Mouse (Mus musculus): Measurements from ENCODE around the gene Galc. TPM values are rescaled to one million over a fixed set of nuclear protein-coding genes. Genes with fewer than 3 reads are reported as not detected.
"Not testable (repeated sequence)": the region's sequence is repeated elsewhere in the genome, so short reads cannot be mapped to it uniquely, and the experiment has no call there.

The Galc gene
- polyA plus RNA-seq, 1 experiment from 2014 or later, result 7.5 TPM

- Histone ChIP-seq H3K9me3 (ENCODE audit: control insufficient read depth, low read length) (no peaks in the 10 kb centered on the region), H3K4me1 (ENCODE audit: control insufficient read depth, insufficient read depth, low read length) (no peaks in the 10 kb centered on the region), H3K36me3 (ENCODE audit: control insufficient read depth, insufficient read depth, low read length) (0 out of 2 replicates have a peak, but pooled peaks cover 3% of the 10 kb centered on the region), H3K27ac (replicated peaks; ENCODE audit: low read depth, low read length) (no peak overlapping the region), H3K27me3 (replicated peaks; ENCODE audit: control insufficient read depth, insufficient read depth, low read length) (no peaks in the 10 kb centered on the region), H3K9ac (ENCODE audit: low read depth, low read length) (no peak overlapping the region), H3K4me2 (ENCODE audit: low read depth, low read length) (no peak overlapping the region), H3K4me3 (ENCODE audit: low read depth, low read length) (no peak overlapping the region)
- ATAC-seq (ENCODE audit: low read depth) (no peak), DNase-seq (ENCODE audit: low spot score) (no peak)
- 66% methylated on average over 4 of the region's 4 CpGs for WGBS
Observed at GRCm38 (mm10) chr12:98246835-98247234, 12.4 kb downstream of the Galc start.

- Histone ChIP-seq H3K4me2 (ENCODE audit: low read depth, low read length) (no peak overlapping the region), H3K27ac (replicated peaks; ENCODE audit: low read depth, low read length) (no peak overlapping the region), H3K4me1 (ENCODE audit: control insufficient read depth, insufficient read depth, low read length) (no peaks in the 10 kb centered on the region), H3K4me3 (ENCODE audit: low read depth, low read length) (no peak overlapping the region), H3K9me3 (ENCODE audit: control insufficient read depth, low read length) (no peaks in the 10 kb centered on the region), H3K27me3 (replicated peaks; ENCODE audit: control insufficient read depth, insufficient read depth, low read length) (no peaks in the 10 kb centered on the region), H3K36me3 (ENCODE audit: control insufficient read depth, insufficient read depth, low read length) (0 out of 2 replicates have a peak, but pooled peaks cover 3% of the 10 kb centered on the region), H3K9ac (ENCODE audit: low read depth, low read length) (no peak overlapping the region)
- DNase-seq (ENCODE audit: low spot score), result no peak
- WGBS, result 89% methylated on average over 5 of the region's 5 CpGs
- no peak for ATAC-seq (ENCODE audit: low read depth)
Observed at GRCm38 (mm10) chr12:98244865-98245264, 14.4 kb downstream of the Galc start.

- no peak overlapping the region for H3K4me3 ChIP-seq (ENCODE audit: low read depth, low read length)
- H3K4me2 ChIP-seq (ENCODE audit: low read depth, low read length), result no peak overlapping the region
- no peaks in the 10 kb centered on the region for H3K27me3 ChIP-seq (replicated peaks; ENCODE audit: control insufficient read depth, insufficient read depth, low read length)
- ATAC-seq (ENCODE audit: low read depth) (no peak), DNase-seq (ENCODE audit: low spot score) (no peak)
- WGBS, result 79% methylated on average over 4 of the region's 4 CpGs
- H3K36me3 ChIP-seq (ENCODE audit: control insufficient read depth, insufficient read depth, low read length), result 0 out of 2 replicates have a peak, but pooled peaks cover 3% of the 10 kb centered on the region
- no peaks in the 10 kb centered on the region for H3K9me3 ChIP-seq (ENCODE audit: control insufficient read depth, low read length)
- H3K9ac ChIP-seq (ENCODE audit: low read depth, low read length), result no peak overlapping the region
- H3K4me1 ChIP-seq (ENCODE audit: control insufficient read depth, insufficient read depth, low read length), result no peaks in the 10 kb centered on the region
- no peak overlapping the region for H3K27ac ChIP-seq (replicated peaks; ENCODE audit: low read depth, low read length)
Observed at GRCm38 (mm10) chr12:98244161-98244560, 15.1 kb downstream of the Galc start.

- H3K27ac ChIP-seq (replicated peaks; ENCODE audit: low read depth, low read length); H3K9ac ChIP-seq (ENCODE audit: low read depth, low read length); H3K4me1 ChIP-seq (ENCODE audit: control insufficient read depth, insufficient read depth, low read length); H3K36me3 ChIP-seq (ENCODE audit: control insufficient read depth, insufficient read depth, low read length); H3K27me3 ChIP-seq (replicated peaks; ENCODE audit: control insufficient read depth, insufficient read depth, low read length); H3K4me2 ChIP-seq (ENCODE audit: low read depth, low read length); DNase-seq (ENCODE audit: low spot score); H3K9me3 ChIP-seq (ENCODE audit: control insufficient read depth, low read length); H3K4me3 ChIP-seq (ENCODE audit: low read depth, low read length); ATAC-seq (ENCODE audit: low read depth): not testable (repeated sequence)
- 87% methylated on average over 6 of the region's 6 CpGs for WGBS
Observed at GRCm38 (mm10) chr12:98238478-98238877, 20.8 kb downstream of the Galc start.

- WGBS, result 87% methylated on average over 2 of the region's 2 CpGs
- no peak overlapping the region for H3K4me3 ChIP-seq (ENCODE audit: low read depth, low read length)
- no peak overlapping the region for H3K27ac ChIP-seq (replicated peaks; ENCODE audit: low read depth, low read length)
- DNase-seq (ENCODE audit: low spot score) (no peak), ATAC-seq (ENCODE audit: low read depth) (no peak)
- H3K4me1 ChIP-seq (ENCODE audit: control insufficient read depth, insufficient read depth, low read length), result no peaks in the 10 kb centered on the region
- H3K27me3 ChIP-seq (replicated peaks; ENCODE audit: control insufficient read depth, insufficient read depth, low read length), result no peaks in the 10 kb centered on the region
- H3K36me3 ChIP-seq (ENCODE audit: control insufficient read depth, insufficient read depth, low read length), result peaks cover 6% of the 10 kb centered on the region; the same call in 1 of the 2 replicates
- H3K4me2 ChIP-seq (ENCODE audit: low read depth, low read length), result no peak overlapping the region
- H3K9ac ChIP-seq (ENCODE audit: low read depth, low read length), result no peak overlapping the region
- no peaks in the 10 kb centered on the region for H3K9me3 ChIP-seq (ENCODE audit: control insufficient read depth, low read length)
Observed at GRCm38 (mm10) chr12:98227037-98227436, 32.2 kb downstream of the Galc start.

- Histone ChIP-seq H3K4me1 (ENCODE audit: control insufficient read depth, insufficient read depth, low read length) (no peaks in the 10 kb centered on the region), H3K4me2 (ENCODE audit: low read depth, low read length) (no peak overlapping the region), H3K36me3 (ENCODE audit: control insufficient read depth, insufficient read depth, low read length) (peaks cover 6% of the 10 kb centered on the region; the same call in 1 of the 2 replicates), H3K9me3 (ENCODE audit: control insufficient read depth, low read length) (no peaks in the 10 kb centered on the region), H3K4me3 (ENCODE audit: low read depth, low read length) (no peak overlapping the region), H3K9ac (ENCODE audit: low read depth, low read length) (no peak overlapping the region), H3K27ac (replicated peaks; ENCODE audit: low read depth, low read length) (no peak overlapping the region), H3K27me3 (replicated peaks; ENCODE audit: control insufficient read depth, insufficient read depth, low read length) (no peaks in the 10 kb centered on the region)
- no peak for ATAC-seq (ENCODE audit: low read depth)
- no peak for DNase-seq (ENCODE audit: low spot score)
- 68% methylated on average over 5 of the region's 5 CpGs for WGBS
Observed at GRCm38 (mm10) chr12:98223286-98223685, 36.0 kb downstream of the Galc start.

GRCm38 (mm10) chr12:98216432-98216831 lies 42.8 kb downstream of the Galc start:
- Histone ChIP-seq H3K4me2 (ENCODE audit: low read depth, low read length) (no peak overlapping the region), H3K27me3 (replicated peaks; ENCODE audit: control insufficient read depth, insufficient read depth, low read length) (no peaks in the 10 kb centered on the region), H3K27ac (replicated peaks; ENCODE audit: low read depth, low read length) (no peak overlapping the region), H3K4me1 (ENCODE audit: control insufficient read depth, insufficient read depth, low read length) (no peaks in the 10 kb centered on the region), H3K9me3 (ENCODE audit: control insufficient read depth, low read length) (no peaks in the 10 kb centered on the region), H3K36me3 (ENCODE audit: control insufficient read depth, insufficient read depth, low read length) (no peaks in the 10 kb centered on the region), H3K4me3 (ENCODE audit: low read depth, low read length) (no peak overlapping the region), H3K9ac (ENCODE audit: low read depth, low read length) (no peak overlapping the region)
- 57% methylated on average over 11 of the region's 11 CpGs for WGBS
- ATAC-seq (ENCODE audit: low read depth), result no peak
- DNase-seq (ENCODE audit: low spot score), result no peak

GRCm38 (mm10) chr12:98215512-98215911 lies 43.7 kb downstream of the Galc start:
- Histone ChIP-seq H3K27ac (replicated peaks; ENCODE audit: low read depth, low read length) (no peak overlapping the region), H3K4me1 (ENCODE audit: control insufficient read depth, insufficient read depth, low read length) (no peaks in the 10 kb centered on the region), H3K9ac (ENCODE audit: low read depth, low read length) (no peak overlapping the region), H3K27me3 (replicated peaks; ENCODE audit: control insufficient read depth, insufficient read depth, low read length) (no peaks in the 10 kb centered on the region), H3K9me3 (ENCODE audit: control insufficient read depth, low read length) (no peaks in the 10 kb centered on the region), H3K4me3 (ENCODE audit: low read depth, low read length) (no peak overlapping the region), H3K36me3 (ENCODE audit: control insufficient read depth, insufficient read depth, low read length) (no peaks in the 10 kb centered on the region), H3K4me2 (ENCODE audit: low read depth, low read length) (no peak overlapping the region)
- no peak for DNase-seq (ENCODE audit: low spot score)
- ATAC-seq (ENCODE audit: low read depth), result no peak
- WGBS, result 44% methylated on average over 6 of the region's 6 CpGs

GRCm38 (mm10) chr12:98214191-98214590 lies 45.1 kb downstream of the Galc start:
- no peak for DNase-seq (ENCODE audit: low spot score)

More at GRCm38 (mm10) chr12:98214191-98214590, 45.1 kb downstream of the Galc start:
- H3K9ac ChIP-seq (ENCODE audit: low read depth, low read length), result no peak overlapping the region
- no peaks in the 10 kb centered on the region for H3K4me1 ChIP-seq (ENCODE audit: control insufficient read depth, insufficient read depth, low read length)
- H3K9me3 ChIP-seq (ENCODE audit: control insufficient read depth, low read length), result no peaks in the 10 kb centered on the region
- H3K4me2 ChIP-seq (ENCODE audit: low read depth, low read length), result no peak overlapping the region
- no peaks in the 10 kb centered on the region for H3K36me3 ChIP-seq (ENCODE audit: control insufficient read depth, insufficient read depth, low read length)
- no peak overlapping the region for H3K27ac ChIP-seq (replicated peaks; ENCODE audit: low read depth, low read length)
- H3K27me3 ChIP-seq (replicated peaks; ENCODE audit: control insufficient read depth, insufficient read depth, low read length), result no peaks in the 10 kb centered on the region
- H3K4me3 ChIP-seq (ENCODE audit: low read depth, low read length), result no peak overlapping the region
- 81% methylated on average over 14 of the region's 14 CpGs for WGBS
- no peak for ATAC-seq (ENCODE audit: low read depth)

Data from embryonic facial prominence, embryonic 14.5 days (tissue).